Mouse (Mus musculus): ENCODE data around the gene Lkaaear1. TPM values are rescaled to one million over a fixed set of nuclear protein-coding genes. Genes with fewer than 3 reads are reported as not detected.

Gene Lkaaear1
- total RNA-seq, 2 experiments from 2014 or later: not detected

DNA sequence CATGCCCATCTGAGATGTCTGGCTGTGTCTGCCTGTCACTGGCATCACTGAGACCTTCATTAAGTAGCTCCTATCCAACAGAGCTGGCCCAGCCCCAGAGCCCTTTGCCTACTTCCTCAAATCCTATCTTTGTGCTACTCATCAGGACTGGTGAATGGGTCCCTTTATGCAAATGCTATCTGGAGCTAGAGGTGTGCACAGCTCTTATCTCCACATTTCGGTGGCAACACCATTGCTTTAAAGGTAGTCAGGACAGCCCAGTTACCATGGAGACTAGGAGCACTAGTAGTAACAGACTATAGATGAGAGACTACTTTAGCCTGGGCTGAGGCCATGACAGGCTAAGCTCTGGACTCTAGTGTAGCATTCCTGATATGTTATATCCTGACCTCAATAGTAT lies 13.5 kb downstream of the Lkaaear1 start:
- DNase-seq (ENCODE audit: low spot score): no peak

DNA sequence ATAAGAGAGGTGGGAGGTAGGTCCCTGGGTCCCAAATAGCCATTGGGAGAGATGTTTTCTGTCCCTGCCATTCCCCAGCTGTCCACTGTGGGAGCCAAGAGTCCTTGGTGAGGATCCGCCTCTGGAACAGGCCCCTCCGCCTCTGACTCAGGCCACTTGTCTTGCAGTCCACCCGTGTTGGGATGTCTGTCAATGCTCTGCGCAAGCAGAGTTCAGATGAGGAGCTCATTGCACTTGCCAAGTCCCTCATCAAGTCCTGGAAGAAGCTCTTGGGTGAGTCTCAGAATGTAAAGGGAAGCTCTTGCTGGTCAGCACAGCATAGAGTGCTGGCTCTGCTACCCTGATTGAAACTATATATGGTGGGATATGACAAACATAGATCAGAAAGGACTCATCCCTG lies 14.9 kb downstream of the Lkaaear1 start:
- no peak for DNase-seq (ENCODE audit: low spot score)

DNA sequence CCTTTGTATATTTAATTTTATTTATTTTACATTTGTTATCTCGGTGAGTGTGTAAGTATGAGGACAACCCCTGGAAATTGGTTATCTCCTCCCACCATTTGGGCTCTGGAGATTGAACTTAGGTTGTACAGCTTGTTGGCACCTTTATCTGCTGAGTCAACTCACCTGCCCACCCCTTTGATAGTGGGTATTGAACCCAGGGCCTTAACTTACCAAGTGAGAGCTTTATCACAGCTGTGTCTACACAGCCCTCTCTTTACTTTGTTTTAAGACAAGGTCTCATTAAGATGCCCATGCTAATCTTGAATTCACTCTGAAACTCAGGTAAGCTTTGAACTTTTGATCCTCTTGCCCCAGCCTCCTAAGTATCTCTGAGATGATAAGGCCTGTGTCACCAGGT lies 16.3 kb downstream of the Lkaaear1 start:
- DNase-seq (ENCODE audit: low spot score): no peak

DNA sequence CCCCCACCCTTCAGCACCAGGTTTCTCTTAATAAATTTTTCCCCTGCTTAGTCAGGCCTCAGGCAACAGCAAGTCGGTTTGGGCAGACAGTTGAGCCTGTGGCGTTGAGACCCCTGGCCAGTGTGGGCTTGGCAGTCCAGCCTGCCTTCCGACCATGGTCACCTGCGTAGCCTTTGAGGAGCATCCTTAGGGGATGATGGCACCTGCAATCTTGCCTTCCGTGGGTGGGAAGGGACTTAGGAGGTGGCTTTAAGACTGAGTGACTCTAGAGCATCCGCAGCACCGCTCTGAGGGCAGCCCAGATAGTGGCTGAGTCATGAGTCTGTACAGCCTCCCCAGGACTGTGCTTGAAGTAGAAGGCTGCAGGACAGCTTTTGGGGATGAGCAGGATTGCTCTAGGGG lies 17.5 kb downstream of the Lkaaear1 start:
- DNase-seq (ENCODE audit: low spot score): no peak

DNA sequence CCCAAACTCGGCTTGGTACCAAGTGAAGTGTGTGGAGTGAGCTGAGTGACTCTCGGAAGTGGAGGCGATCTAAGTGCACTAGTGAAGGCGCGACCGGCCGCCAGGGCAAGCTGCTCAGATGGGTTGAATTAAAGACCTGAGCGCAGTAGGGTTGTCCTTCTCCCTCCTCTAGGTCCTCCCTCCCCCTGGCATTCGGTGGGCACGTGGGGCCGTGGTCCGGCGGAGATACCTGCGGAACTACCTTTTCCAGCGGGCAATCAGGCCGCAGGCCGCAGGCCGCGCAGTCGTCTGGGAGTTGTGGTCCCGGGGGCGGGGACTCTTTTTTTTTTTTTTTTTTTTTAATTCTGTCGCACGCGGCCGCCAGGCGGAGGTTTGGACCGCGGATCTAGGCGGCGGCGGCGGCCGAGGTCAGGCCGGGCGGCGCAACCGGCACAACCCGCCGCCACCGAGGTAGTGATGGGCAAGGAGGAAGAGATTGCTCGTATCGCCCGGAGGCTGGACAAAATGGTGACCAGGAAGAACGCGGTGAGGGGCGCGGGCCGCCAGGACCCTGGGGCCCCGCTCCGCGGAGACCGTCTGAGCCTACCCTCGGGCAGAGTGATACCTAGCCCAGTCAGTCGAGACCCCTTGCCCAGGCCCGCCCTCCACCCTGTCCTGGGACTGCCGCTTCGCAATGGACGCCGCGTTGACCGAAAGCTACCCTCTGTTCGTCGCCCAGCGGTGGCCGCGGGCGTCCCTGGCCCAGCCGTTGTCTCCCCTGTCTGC lies 18.1 kb downstream of the Lkaaear1 start, which contains the start of gene Tcea2:
Gene Tcea2, plus strand, starts transcription at position 360 of the 765 bp plus-strand sequence.
- peak; percentile 65 for DNase-seq (ENCODE audit: low spot score)

DNA sequence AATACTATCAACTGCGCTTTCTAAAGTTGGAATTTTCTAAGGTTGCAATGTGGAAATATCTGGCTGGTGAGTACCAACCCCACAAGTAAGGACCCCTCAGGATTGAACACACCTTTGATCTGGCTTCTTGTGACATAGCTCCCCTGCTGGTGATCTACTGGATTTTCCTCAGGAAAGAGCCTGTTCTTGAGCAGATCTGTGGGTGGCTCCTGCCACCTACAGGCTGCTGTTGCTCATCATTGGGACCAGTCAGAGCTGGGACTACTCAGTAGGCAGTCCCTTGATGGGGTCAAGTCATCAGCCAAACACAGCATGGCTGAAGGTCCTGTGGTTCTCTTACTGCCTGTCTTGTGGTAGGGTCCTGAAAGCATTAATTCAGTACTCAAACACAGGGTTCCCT lies 19.5 kb downstream of the Lkaaear1 start:
- DNase-seq (ENCODE audit: low spot score): peak; percentile 72

DNA sequence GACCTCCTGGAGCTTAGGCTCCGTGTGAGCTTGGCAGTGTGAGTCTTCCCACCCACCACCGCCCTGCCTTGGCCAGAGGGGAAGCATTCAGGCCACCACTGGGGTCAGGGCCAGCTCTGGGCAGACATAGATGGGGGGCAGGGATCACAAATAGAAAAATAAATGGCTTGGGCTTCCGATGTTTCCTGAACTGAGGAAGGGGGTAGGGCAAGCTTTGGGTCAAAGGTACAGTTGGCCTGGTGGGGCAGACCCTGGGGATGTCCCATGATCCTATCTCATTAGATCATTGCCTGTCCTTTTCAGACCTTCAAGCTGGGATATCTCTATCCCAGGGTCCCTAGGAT lies 20.5 kb downstream of the Lkaaear1 start:
- DNase-seq (ENCODE audit: low spot score): no peak

DNA sequence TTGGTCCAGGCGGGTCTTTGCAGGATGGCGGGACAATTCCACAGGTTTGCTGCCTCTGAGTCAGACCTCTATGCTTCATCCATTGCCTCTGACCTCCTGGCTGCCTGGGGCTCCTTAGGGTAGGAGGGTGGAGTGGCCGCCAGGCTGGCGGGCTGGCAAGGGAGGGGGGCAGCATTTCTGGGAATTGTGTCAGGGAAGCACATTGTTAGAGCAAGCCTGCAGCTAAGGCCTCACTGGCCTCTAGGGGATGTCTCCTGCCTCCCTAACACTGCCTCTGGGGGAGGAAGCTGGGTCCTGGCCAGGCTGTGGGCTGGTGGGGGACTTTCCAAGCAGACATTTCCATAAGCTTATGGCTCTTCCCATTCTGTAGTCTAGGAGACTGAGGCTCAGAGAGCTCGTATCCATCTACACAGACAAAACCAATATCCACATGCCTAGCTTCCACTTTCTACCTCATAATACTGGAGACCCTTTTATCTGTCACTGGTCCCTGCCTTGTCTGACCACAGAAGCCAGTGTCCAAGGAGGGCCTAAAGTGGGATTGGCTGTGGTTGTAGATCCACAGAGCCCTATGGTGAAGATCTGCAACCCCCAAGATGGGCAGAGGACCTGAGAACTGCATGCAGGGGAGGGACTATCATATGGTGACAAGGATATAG lies 21.0 kb downstream of the Lkaaear1 start:
- DNase-seq (ENCODE audit: low spot score): peak; percentile 34

DNA sequence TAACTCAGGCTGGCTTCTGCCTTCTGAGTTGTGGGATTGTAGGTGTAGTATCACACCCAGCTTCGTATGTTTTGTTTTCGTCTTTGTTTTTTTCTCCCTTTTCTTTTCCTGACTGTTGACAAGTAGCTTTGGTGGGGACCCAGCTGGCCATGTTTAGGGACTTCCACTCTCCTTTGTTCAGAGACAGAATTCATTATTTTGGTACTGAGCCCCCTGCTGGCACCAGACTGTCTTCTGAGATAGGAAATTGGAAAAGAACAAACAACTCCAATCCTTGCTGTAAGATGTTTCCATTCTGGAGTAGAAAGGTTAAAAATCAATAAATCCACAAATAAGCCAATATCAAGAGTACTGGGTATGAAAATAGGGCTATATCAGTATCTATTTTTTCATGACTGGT lies 21.8 kb downstream of the Lkaaear1 start:
- no peak for DNase-seq (ENCODE audit: low spot score)

DNA sequence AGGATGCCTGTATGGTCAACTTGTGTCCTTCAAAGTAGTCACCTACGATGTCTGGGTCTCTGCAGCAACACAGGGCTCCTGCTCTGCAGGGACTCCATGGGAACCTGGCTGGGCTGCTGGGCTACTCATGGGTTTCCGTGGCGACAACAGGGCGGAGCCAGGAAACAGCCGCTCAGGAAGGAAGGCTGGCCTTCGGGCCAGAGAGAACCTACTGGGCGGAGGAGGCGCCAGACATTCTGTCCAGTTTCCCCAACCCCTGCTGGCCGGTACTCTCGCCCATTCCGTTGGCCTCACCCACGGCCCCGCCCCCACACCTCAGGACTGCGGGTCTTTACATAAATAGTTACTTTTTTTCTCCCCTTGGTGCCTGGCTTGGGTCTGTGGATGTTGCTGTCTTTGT lies 22.8 kb downstream of the Lkaaear1 start:
- peak; percentile 40 for DNase-seq (ENCODE audit: low spot score)

DNA sequence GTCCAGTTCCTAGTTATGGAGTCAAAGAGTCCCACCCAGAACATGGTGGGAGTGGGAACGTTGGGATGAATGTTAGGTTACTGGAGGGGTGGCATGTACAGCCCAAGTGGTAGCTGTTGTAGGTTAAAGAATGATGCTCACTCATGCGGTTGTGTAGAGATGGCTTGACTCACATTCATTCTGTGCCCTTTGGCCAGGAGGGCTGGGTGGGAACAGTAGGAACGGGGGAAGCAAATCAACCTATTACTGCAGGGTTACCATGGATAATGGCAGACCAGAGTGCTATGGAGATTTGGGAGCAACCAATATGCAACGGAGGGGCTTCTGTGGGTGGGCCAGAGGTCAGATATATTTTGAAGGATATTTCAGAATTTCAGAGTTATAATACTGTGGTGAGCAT lies 23.3 kb downstream of the Lkaaear1 start:
- DNase-seq (ENCODE audit: low spot score): no peak

DNA sequence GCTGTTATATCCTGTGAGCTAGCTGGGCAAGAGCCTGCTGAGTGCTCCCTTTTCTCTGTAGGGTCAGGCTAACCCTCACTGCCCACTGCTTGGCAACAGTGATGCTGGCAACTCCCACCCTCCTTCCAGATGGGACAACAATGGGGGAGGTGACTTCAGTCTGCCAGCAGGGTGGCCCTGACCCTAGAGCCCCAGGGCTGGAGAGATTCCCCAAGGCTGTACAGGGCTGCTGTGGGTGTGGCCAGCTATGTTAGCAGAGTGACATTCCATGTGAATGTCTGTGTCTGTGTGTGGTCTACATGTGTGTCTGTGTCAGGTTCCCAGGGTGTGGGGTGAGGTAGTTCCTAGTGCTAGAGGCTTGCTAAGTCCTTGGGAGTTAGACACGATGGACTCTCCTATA lies 24.7 kb downstream of the Lkaaear1 start:
- DNase-seq (ENCODE audit: low spot score): no peak

DNA sequence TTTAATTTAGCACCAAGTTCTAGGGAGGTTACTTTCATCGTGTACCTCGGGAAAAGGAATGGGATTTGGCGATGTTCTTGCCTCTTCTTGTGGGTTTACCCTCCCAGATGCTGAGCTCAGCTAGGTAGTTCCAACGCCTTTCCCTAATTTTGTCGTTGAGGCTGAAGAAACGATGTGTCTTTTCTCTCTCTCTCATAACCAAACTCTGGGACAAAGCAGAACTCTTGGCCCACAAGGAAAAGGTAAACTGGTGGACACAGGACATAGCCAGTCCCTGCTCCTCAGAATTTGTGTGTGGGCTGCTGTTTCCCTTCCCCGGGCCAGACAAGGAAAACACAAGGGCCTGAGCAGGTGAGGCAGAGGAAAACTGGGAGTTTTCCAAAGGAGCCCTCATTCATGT lies 26.3 kb downstream of the Lkaaear1 start:
- DNase-seq (ENCODE audit: low spot score): no peak

DNA sequence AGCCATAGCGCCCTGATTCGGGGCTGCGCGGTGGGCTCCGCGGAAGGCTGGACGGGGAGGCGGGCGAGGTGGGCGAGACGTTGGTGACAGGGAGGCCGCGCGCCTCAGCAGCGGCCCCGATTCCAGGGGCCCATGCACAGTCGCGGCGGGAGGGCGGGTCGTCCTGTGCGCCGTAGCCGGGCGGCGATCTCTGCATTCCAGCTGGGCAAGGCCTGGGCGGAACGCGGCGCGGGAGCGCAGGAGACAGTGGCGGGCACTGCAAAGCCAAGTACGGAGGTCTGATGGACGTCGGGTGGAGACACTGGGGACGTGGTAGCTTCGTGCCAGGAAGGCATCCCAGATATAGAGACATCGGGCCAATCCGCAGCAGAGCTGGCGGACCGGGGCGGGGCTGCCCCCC lies 26.9 kb downstream of the Lkaaear1 start, which contains the start of gene Sox18:
Gene Sox18, minus strand, starts transcription at position 315 of the 400 bp plus-strand sequence.
- peak; percentile 40 for DNase-seq (ENCODE audit: low spot score)

DNA sequence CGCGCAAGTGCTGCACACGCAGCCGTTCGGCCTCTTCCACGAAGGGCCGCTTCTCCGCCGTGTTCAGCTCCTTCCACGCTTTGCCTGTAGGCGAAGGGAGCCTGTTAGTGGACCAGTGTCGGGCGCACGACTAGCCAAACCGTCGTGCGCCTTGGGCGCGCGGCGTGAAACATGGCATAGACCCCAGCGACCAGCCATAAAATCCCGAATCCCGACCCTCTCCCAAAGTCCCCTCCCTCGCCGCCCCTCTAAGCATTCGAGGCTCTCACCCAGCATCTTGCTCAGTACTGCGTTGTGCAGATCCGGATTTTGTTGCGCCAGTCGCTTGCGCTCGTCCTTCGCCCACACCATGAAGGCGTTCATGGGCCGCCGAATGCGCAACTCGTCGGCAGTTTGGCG lies 27.3 kb downstream of the Lkaaear1 start:
- no peak for DNase-seq (ENCODE audit: low spot score)

DNA sequence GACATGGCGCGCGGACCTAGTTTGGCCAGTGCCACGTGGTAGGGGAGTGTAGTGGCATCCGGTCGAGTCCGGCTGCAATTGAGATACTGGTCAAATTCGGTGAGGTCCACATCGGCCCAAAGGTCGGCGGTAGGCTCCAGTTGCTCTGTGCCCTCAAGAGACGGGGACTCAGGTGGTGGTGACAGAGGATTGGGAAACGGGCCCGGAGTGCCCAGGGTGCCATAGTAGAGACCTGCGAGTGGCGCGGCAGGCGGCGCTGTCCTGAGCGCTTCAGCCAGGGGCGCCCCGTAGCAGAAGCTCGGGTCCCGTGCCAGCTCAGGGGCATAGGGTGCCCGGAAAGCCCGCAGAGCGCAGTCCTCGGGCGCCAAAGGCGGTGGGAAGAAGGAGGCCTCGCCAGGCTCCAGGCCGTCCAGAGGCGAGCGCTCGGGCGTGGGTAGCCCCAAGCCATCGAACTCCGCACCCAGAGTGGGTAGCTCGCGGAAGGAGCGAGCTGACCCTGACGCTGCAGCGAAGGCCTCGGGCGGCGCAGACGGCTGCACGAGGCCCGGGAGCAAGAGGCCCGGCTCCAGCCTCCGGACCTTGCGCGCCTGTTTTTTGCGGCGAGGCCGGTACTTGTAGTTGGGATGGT lies 27.8 kb downstream of the Lkaaear1 start:
- no peak for DNase-seq (ENCODE audit: low spot score)

DNA sequence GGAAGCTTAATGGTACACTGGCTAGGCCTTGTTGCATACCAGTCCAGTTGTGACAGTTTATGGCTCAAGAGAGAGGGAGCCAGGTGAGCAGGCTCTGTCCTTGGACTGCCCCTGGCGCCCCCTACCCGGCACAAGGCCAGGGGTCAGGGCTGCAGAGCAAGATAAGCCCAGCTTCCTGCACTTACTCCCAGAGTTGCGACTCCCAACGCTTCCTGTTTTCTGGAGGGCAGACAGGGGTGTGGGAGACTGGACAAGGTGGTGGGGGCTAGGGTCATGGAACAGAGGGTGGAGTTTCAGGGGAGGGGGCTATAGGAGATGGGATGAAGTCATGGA lies 35.0 kb downstream of the Lkaaear1 start:
- no peak for DNase-seq (ENCODE audit: low spot score)

DNA sequence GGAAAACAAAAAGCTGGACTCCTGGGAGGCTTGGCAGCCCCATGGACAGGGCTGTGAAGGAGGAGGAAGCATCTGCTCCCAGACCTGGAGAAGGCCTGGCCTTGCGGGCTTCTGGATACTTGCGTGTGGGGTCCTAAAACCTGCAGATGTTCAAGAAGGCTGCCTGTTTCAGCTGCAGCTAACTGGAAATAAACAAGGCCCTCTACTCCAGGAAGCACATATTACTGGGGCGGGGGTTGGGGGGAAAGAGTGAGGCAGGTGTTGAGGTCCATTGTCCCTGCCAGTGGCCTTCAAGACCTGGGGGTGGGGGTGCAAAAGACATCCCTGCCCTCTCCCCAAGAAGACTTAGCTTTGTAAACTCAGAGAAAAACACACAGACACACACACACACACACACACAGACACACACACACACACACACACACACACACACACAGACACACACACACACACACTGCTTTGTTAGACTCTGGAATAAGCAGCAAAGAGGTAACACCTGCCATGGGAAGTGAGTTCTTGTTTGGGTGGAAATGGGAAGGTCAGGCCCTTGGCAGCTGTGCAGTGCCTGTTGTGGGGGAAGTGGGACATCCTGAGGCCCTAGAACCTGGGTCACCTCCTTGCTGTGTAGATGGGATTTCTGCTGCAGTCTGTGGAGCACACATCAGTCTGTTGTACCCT lies 35.5 kb downstream of the Lkaaear1 start:
- DNase-seq (ENCODE audit: low spot score): no peak

DNA sequence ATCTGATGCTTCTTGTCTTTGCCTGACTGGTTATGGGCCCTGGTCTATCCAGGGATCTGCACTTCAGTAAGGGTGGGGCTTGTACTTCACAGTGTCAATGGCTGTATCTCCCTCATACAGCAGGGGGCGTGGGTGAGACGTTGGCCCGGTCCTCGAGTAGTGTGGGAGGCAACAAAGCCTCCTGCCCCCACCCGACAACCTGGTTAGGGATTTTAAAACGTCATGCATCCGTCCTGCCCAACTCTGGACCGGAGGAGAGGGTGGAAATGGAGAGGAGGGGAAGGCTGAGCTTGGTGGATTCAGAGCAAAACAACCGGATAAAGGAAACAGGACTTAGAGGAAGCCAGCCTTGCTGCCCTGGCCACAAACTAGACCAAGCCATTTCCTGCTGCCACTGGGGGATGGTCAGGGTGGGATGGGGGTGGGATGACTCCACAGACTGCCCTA lies 38.6 kb downstream of the Lkaaear1 start:
- peak; percentile 84 for DNase-seq (ENCODE audit: low spot score)

DNA sequence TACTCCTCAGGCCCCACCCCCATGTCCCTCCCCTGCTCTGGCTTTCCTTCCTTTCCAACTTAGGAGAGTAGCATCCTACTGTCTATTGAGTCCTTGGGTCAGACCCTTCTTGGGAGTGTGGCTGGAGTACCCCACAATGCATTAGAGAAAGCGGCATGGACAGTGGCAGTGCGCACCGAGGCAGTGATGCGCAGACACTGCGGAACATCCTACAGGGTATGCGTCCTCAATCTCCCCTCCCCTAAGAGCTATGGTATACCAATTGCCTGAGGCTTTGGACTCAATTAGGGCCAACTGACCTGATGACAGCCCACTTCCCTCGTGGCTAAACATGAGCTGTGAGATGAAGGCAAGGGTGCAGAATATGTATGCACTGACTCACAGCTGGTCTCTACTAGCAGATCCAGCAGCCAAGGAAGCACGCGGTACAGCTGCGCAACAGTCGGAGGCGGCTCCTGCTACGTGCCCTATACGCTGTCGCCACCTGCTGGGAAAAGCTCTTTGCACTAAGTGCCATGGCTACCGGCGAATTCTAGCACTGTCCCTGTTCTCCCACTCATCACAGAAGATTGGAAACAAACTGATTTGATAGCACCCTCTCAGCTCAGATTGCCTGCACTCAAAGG lies 39.2 kb downstream of the Lkaaear1 start:
- peak; percentile 40 for DNase-seq (ENCODE audit: low spot score)

DNA sequence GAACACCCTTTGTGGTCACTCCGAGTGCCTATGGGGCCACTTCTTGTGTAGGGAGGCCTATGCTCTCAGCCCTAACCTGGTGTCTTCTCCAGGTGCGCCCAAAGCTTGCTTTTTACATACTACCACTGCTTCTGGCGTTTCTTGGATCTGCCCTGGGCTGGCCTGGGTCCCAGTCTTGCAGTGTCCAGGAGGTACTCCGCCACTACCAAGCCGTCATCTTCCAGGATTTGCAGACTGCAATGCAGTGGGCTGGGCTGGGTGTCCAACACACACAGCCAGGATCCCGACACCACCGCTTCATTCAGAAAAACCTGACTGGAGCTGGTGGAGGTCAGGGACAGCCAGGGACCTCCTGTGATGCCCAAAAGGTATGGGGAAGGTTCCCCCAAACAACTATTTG lies 39.7 kb downstream of the Lkaaear1 start:
- DNase-seq (ENCODE audit: low spot score): no peak

DNA sequence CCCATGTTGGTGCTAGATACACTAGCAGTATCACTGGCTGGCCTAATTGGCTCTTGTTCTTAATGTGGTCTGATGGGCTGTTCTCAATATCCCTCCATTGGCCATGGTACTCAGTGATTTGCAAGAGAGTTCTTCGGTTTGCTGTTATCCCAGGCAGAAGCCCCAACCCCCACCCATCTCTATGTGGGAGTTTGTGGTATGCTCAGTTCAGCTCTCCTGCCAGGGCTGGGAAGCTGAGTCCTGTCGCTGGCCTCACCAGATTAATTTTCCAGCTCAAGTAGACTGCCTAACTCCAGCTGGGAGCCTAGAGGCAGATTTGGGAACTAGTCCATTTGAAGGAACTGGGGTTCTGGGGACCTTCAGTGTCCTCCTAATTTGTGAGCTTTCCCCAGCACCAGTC lies 40.8 kb downstream of the Lkaaear1 start:
- no peak for DNase-seq (ENCODE audit: low spot score)

Measured in gastrocnemius, adult 18-20 months (tissue).